In the genomic region with DNA sequence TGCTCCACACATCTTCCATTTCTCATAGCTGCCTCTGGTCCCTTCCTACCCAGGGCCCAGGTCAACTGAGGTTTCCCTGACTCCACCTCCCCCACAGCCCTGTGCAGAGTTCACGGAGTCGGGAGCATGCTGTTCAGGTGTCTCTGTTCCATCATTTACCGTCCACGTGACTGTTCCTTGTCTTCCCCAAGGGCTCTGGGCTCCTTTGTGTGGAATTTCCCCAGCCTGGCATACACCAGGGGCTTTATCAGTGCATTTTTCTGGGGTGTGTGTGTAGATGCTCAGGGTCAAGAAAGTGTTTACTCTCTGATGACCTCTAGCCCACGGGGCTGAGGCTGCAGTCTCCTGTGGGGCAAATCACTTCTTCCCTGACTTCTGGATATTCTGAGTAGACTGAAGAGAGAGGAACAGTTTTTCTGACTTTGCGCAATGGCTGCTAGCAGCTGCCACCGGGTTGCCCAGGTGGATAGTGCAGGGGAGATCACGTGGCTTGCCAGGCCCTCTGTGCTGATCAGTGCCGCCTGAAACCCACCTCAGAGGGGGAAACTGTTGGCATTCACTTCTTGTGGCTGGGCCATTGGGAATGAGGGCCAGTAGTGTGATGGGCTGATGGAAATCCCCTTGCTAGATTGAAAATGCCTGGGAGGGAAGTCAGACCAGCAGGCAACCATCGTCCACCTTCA, we compare ENCODE assay signal across 14 mouse cellular contexts. TPM values are rescaled to one million over a fixed set of nuclear protein-coding genes. Genes with fewer than 3 reads are reported as not detected.
DNase-seq lines count a peak whose midpoint lies in the region; ATAC-seq lines count a peak whose summit lies in the region.
"Had no signal": no experiment of that assay in that cellular context is flagged by ENCODE, and none has a peak within 500 bp of the region (broad histone marks: within the 10 kb centered on the region; RNA-seq: fewer than 3 reads in every experiment).

No protein-coding gene starts in this region.

- H3K27me3 ChIP-seq in kidney, embryonic 15.5 days: no peaks in the 10 kb centered on the region
- H3K27me3 ChIP-seq in intestine, embryonic 15.5 days (replicated peaks): no peaks in the 10 kb centered on the region
- H3K27me3 ChIP-seq: forebrain, embryonic 13.5 days; limb, embryonic 15.5 days had no signal

- DNase-seq in adrenal gland, adult (ENCODE audit: inconsistent age in 2 of 2, low spot score in 1 of 2): peak; percentile 25 to 52
- no peak for DNase-seq in adrenal gland, postnatal 36 days
- DNase-seq in kidney, postnatal 14 days: no peak
- DNase-seq in 3T3-L1 (ENCODE audit: low read depth, low spot score): peak; percentile 22
- no peak for DNase-seq in urinary bladder, postnatal 25 days (ENCODE audit: low spot score)
- DNase-seq: cerebellum, adult 9-10 months; embryo, embryonic 11 days; lung, postnatal 10 days had no signal

- ATAC-seq in kidney, embryonic 15.5 days (replicated peaks; ENCODE audit: low FRiP score): peak; percentile 41; the same call in 1 of the 2 replicates
- 0 out of 2 replicates have a peak, but pooled peaks have one; percentile 9 for ATAC-seq in intestine, embryonic 15.5 days
- no peak for ATAC-seq in cerebellum, adult (ENCODE audit: insufficient number of reproducible peaks, low FRiP score, low TSS enrichment)
- ATAC-seq: midbrain, embryonic 16.5 days had no signal

- H3K4me1 ChIP-seq in kidney, embryonic 15.5 days: peaks cover 36% of the 10 kb centered on the region
- peaks cover 28% of the 10 kb centered on the region for H3K4me1 ChIP-seq in intestine, embryonic 15.5 days (replicated peaks)

- WGBS in kidney, embryonic 15.5 days: 65% methylated on average over 9 of the region's 10 CpGs
- 62% methylated on average over 10 of the region's 10 CpGs for WGBS in intestine, embryonic 15.5 days

- no peak overlapping the region for H3K9ac ChIP-seq in kidney, embryonic 15.5 days
- no peak overlapping the region for H3K9ac ChIP-seq in intestine, embryonic 15.5 days
- H3K9ac ChIP-seq: limb, embryonic 15.5 days had no signal

- no peak overlapping the region for H3K4me3 ChIP-seq in kidney, embryonic 15.5 days (replicated peaks)
- no peak overlapping the region for H3K4me3 ChIP-seq in intestine, embryonic 15.5 days (replicated peaks)

- no peaks in the 10 kb centered on the region for H3K36me3 ChIP-seq in kidney, embryonic 15.5 days
- no peaks in the 10 kb centered on the region for H3K36me3 ChIP-seq in intestine, embryonic 15.5 days
- H3K36me3 ChIP-seq: limb, embryonic 15.5 days had no signal

- H3K9me3 ChIP-seq in kidney, embryonic 15.5 days (replicated peaks): no peaks in the 10 kb centered on the region
- H3K9me3 ChIP-seq in intestine, embryonic 15.5 days: no peaks in the 10 kb centered on the region
- H3K9me3 ChIP-seq: forebrain, embryonic 13.5 days; limb, embryonic 15.5 days had no signal

- H3K4me2 ChIP-seq in kidney, embryonic 15.5 days: no peak overlapping the region
- no peak overlapping the region for H3K4me2 ChIP-seq in intestine, embryonic 15.5 days (replicated peaks)

- no peak overlapping the region for H3K27ac ChIP-seq in kidney, embryonic 15.5 days
- H3K27ac ChIP-seq in intestine, embryonic 15.5 days: no peak overlapping the region

RNA-seq across cellular contexts. Expression of a gene that starts 27.3 kb away (rescaled TPM):
- total RNA-seq in adrenal gland, postnatal 36 days (2021): 10 to 100 TPM; 26.5 to 29.5 TPM
- polyA plus RNA-seq in kidney, embryonic 15.5 days (2015; fragmentation: Nextera tagmentation; extraction: Ambion mirVana): 11.1 and 12.7 TPM in 2 replicates
- polyA plus RNA-seq in intestine, embryonic 15.5 days (2015; fragmentation: Nextera tagmentation; extraction: Ambion mirVana): 12.5 and 13.5 TPM in 2 replicates

Comparison
In these comparisons a context has a peak if more than half of its experiments do, and no peak if none do; other contexts are left out.
1. DNase-seq: peak in adrenal gland, adult (2 of 2) and 3T3-L1 (single experiment); none in adrenal gland, postnatal 36 days (0 of 2), kidney, postnatal 14 days (single experiment) and urinary bladder, postnatal 25 days (single experiment).